Mouse (Mus musculus): ENCODE measurements around the gene Plp2. TPM values are rescaled to one million over a fixed set of nuclear protein-coding genes. Genes with fewer than 3 reads are reported as not detected.
"Not testable (repeated sequence)": the region's sequence is repeated elsewhere in the genome, so short reads cannot be mapped to it uniquely, and the experiment has no call there.

The Plp2 gene
- polyA plus RNA-seq (2015; fragmentation: Nextera tagmentation; extraction: Ambion mirVana): 186 and 191 TPM in 2 replicates

DNA sequence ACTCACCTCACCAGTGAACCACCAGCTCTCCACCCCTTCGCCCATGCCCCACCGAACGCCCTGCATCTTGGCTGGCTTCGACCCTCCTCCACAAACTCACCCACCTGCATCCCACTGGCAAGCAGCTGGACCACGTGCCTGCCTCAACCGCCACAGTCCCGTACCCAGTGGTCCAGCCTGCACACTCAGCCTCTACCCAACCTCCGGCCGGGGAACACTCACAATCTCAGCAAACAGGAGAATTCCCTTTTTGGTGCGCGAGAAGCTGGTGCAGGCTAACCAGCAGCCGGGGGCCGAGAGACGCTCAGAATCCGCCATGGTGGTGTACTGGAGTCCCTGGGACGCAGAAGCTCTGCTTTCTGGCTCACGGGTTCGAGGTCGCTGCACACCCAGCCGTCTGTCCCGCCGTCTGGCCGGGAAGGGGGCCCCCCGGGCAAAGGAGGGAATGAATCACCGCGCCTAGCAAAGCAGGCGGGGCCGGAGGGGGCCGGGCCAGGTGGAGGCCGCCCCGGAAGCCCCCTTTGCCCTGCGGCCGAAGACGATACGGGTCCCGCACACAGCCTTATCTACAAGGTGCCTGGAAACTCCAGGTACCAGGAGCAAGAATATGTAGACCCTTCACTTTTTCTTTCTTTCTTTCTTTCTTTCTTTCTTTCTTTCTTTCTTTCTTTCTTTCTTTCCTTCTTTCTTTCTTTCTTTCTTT lies at the start of gene Plp2:
TSS of gene Plp2 (minus strand) at position 470 of the 703 bp plus-strand sequence.
- Histone ChIP-seq H3K9ac (peak within 1 kb of the TSS; percentile 50), H3K4me2 (peak within 1 kb of the TSS; percentile 56), H3K27ac (peak within 1 kb of the TSS; percentile 92), H3K27me3 (no peaks in the 10 kb centered on the region), H3K36me3 (peaks cover 8% of the 10 kb centered on the region; the same call in 1 of the 2 replicates), H3K9me3 (no peaks in the 10 kb centered on the region), H3K4me1 (peaks cover 16% of the 10 kb centered on the region), H3K4me3 (peak within 1 kb of the TSS; percentile 55)
- peak; percentile 29 for ATAC-seq (ENCODE audit: borderline replicate concordance, extremely low read depth, low FRiP score, low TSS enrichment)
- WGBS: 26% methylated on average over 28 of the region's 36 CpGs

DNA sequence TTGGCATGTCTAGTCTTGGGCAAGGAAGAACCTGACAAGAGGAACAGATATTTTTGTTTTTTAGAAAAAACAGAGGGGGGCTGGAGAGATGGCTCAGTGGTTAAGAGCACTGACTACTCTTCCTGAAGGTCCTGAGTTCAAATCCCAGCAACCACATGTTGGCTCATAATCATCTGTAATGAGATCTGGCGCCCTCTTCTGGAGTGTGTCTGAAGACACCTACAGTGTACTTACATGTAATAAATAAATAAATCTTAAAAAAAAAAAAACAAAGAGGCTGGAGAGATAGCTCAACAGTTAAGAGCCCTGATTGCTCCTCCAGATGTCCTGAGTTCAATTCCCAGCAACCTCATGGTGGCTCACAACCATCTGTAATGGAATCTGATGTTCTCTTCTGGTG lies 44.9 kb upstream of the Plp2 start:
- ATAC-seq (ENCODE audit: borderline replicate concordance, extremely low read depth, low FRiP score, low TSS enrichment); H3K27me3 ChIP-seq; H3K27ac ChIP-seq; H3K9ac ChIP-seq; H3K36me3 ChIP-seq; H3K4me1 ChIP-seq; H3K9me3 ChIP-seq; H3K4me3 ChIP-seq; H3K4me2 ChIP-seq: not testable (repeated sequence)
- WGBS: 39% methylated on average over 1 of the region's 1 CpGs

DNA sequence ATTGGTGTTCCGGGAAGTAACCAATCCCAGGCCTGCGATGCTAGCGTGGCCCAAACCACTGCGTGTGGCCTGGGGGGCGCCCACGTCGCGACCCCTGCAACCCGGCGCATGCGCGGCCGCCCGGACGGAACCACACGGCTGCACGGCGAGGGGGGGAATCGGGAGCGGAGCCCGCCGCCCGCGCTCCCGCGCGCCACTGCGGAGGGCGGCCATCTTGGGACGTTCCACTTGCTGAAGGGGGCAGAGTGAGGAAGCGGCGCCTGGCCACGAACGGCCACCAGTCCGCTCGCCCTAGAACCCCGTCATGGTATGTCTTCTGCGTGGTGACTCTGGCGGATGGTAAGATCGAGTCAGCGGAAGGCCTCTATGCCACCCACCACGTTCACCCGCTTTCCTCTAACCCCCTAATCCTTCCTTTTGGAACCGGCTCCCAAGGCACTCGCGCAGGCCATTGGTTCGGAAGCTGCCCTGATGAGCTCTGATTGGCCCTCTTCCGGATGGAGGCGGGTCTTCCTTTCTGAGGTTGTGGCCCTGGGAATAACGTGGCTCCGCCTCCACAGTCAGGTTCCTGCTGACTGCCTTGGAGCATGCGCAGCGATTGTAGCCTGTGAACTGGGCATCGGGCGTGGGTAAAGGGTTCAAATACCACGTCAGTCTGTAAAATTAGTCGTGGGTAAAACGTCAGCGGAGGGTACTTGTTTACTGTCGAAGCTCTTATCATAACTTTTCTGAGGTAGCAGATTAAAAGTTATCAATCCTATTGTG lies 43.1 kb upstream of the Plp2 start, which contains the start of gene Wdr45:
TSS of gene Wdr45 (plus strand) at position 199 of the 765 bp plus-strand sequence.
- H3K4me2 ChIP-seq: peak within 1 kb of the TSS; percentile 50
- peak; percentile 97 for ATAC-seq (ENCODE audit: borderline replicate concordance, extremely low read depth, low FRiP score, low TSS enrichment)
- H3K9me3 ChIP-seq, H3K27me3 ChIP-seq, H3K4me1 ChIP-seq, H3K36me3 ChIP-seq, H3K27ac ChIP-seq: not testable (repeated sequence)
- H3K9ac ChIP-seq: 0 out of 2 replicates have a peak within 1 kb of the TSS, but pooled peaks have one; percentile 22
- H3K4me3 ChIP-seq: peak within 1 kb of the TSS; percentile 37
- 14% methylated on average over 25 of the region's 60 CpGs for WGBS

DNA sequence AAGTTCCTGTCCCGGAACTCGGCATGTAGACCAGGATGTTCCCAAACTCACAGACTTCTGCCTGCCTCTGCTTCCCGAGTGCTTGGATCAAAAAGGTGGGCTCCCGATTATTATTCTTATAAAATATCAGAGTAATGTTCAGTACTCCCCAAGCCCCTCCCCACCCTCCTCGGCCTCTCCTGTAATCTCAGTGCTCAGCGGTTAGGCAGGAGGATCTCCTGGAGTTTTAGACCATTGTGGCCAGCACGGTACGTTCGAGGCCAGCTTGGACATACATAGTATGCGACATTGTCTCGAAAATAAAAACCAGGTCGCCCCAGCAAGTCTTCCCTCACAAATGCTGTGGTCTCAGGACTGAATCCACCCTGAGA lies 42.6 kb upstream of the Plp2 start:
- not testable (repeated sequence) for H3K27ac ChIP-seq
- 6% methylated on average over 6 of the region's 12 CpGs for whole genome bisulfite sequencing
- H3K9ac ChIP-seq: 0 out of 2 replicates have a peak overlapping the region, but pooled peaks have one; percentile 22

DNA sequence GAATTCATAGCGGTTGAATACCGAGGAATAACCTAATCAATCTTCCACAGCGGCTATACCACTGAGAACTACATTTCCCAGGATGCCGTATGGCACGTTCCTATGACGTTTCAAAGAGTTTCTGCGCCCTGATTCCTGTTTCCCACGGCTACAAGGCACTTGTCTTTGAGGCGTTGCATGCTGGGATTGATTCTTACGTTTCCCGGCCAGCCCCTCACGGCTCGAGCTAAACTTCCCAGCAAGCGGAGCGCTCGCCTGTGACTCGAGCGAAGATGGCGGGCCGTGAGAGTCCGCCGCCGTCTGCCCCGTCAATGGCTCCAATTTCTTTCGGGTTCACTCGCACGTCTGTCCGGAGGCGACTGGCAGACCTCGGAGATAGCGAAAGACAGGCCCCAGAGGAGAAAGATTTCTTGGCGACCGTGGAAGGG lies 25.8 kb upstream of the Plp2 start, which contains the start of gene Gpkow:
TSS of gene Gpkow (plus strand) at position 178 of the 428 bp plus-strand sequence.
- Histone ChIP-seq H3K36me3 (peaks cover 13% of the 10 kb centered on the region), H3K4me1 (no peaks in the 10 kb centered on the region), H3K27ac (no peak within 1 kb of the TSS), H3K9me3 (no peaks in the 10 kb centered on the region), H3K4me2 (peak within 1 kb of the TSS; percentile 55), H3K9ac (peak within 1 kb of the TSS; percentile 61), H3K27me3 (no peaks in the 10 kb centered on the region), H3K4me3 (peak within 1 kb of the TSS; percentile 60)
- WGBS: 9% methylated on average over 33 of the region's 33 CpGs
- peak; percentile 95 for ATAC-seq (ENCODE audit: borderline replicate concordance, extremely low read depth, low FRiP score, low TSS enrichment)

More for the DNA sequence above, 42.6 kb upstream of the Plp2 start:
- H3K9me3 ChIP-seq; H3K27me3 ChIP-seq; ATAC-seq (ENCODE audit: borderline replicate concordance, extremely low read depth, low FRiP score, low TSS enrichment); H3K36me3 ChIP-seq; H3K4me1 ChIP-seq: not testable (repeated sequence)
- Histone ChIP-seq H3K4me2 (peak overlapping the region; percentile 50), H3K4me3 (peak overlapping the region; percentile 37)

DNA sequence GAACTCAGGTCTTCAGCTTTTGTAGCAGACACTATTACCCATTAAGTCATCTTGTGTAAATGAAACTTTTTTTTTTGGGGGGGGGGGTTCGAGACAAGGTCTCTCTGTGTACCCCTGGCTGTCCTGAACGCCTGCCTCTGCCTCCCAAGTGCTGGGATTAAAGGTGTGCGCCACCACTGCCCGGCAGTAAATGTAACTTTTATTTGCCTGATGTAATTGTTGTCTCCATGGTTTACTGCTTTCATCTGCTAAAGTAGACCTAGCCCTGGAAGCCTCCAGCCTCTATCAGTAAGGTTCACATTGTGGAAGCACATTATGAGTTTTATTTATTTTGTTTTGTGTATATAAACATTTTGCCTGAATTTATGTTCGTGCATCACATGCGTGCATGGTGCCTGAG lies 25.3 kb upstream of the Plp2 start:
- Histone ChIP-seq H3K4me1 (no peaks in the 10 kb centered on the region), H3K27me3 (no peaks in the 10 kb centered on the region), H3K9ac (no peak overlapping the region), H3K4me2 (peak overlapping the region; percentile 39; the same call in 1 of the 2 replicates), H3K9me3 (no peaks in the 10 kb centered on the region), H3K36me3 (peaks cover 8% of the 10 kb centered on the region; the same call in 1 of the 2 replicates), H3K4me3 (peak overlapping the region; percentile 60; the same call in 1 of the 2 replicates), H3K27ac (no peak overlapping the region)
- WGBS: 42% methylated on average over 6 of the region's 6 CpGs
- no peak for ATAC-seq (ENCODE audit: borderline replicate concordance, extremely low read depth, low FRiP score, low TSS enrichment)

DNA sequence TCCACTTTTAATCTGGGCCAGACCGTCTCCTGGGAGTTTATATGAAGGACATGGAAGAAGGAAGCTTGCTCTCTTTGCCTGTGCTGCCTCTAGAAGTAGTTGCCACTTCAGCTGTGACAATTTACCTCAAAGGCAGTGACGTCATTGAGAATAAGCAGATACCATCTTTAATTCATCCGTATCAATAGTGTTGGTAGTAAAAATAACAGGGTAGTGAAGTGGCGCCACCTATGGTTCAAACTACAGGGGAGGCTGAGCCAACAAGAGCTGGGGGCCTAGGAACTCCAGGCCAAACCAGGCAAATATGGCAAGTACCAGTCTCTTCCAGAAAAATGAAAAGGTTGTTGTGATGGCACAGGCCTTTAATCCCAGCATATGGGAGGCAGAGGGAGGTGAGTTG lies 21.7 kb upstream of the Plp2 start:
- Histone ChIP-seq H3K27ac (no peak overlapping the region), H3K36me3 (no peaks in the 10 kb centered on the region), H3K27me3 (no peaks in the 10 kb centered on the region), H3K9me3 (no peaks in the 10 kb centered on the region), H3K4me1 (no peaks in the 10 kb centered on the region), H3K4me3 (no peak overlapping the region), H3K9ac (no peak overlapping the region), H3K4me2 (no peak overlapping the region)
- ATAC-seq (ENCODE audit: borderline replicate concordance, extremely low read depth, low FRiP score, low TSS enrichment): no peak
- 35% methylated on average over 4 of the region's 4 CpGs for WGBS

DNA sequence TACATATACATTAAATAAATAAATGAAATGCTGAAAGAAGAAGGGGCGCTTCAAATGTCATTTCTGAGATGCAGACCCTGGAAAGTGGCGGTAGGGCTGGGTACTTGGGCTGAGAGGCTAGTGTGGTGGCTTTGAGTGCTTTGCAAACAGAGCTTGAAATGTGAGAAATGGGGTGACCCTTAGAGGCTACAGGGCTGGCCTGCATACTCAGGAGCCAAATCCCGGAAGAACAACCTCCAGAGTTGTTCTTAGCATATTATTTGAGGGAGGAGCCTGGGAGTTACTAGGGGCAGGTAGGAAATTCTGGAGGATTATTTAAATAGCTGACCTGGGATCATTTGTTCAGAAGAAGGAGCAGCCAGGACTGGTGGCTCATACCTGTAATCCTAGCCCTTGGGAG lies 19.3 kb upstream of the Plp2 start:
- peak; percentile 65; the same call in 1 of the 2 replicates for ATAC-seq (ENCODE audit: borderline replicate concordance, extremely low read depth, low FRiP score, low TSS enrichment)

DNA sequence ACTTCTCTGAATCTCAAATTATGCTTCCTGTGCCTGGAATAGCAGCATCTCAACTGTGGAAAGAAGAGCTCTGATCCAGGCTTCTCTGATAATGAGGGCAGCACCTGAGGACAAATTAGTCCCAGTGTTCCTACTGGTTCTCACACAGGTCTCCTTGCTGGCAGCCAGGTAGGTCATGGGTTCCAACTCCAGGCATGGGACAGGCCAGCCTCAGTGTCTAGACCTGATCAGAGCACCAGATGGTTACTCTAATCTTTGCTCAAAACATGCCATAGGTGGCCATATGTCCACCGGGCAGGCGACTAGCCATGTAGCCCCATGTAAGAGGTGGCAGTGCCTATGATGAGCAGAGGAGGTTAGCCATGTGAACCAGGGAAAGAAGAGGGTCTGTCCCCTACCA lies 17.1 kb upstream of the Plp2 start:
- 87% methylated on average over 2 of the region's 2 CpGs for WGBS
- no peak overlapping the region for H3K9ac ChIP-seq
- no peaks in the 10 kb centered on the region for H3K9me3 ChIP-seq
- no peaks in the 10 kb centered on the region for H3K4me1 ChIP-seq
- H3K27me3 ChIP-seq: no peaks in the 10 kb centered on the region
- no peak overlapping the region for H3K4me2 ChIP-seq
- no peak for ATAC-seq (ENCODE audit: borderline replicate concordance, extremely low read depth, low FRiP score, low TSS enrichment)
- no peaks in the 10 kb centered on the region for H3K36me3 ChIP-seq
- H3K27ac ChIP-seq: no peak overlapping the region
- no peak overlapping the region for H3K4me3 ChIP-seq

More for the DNA sequence above, 19.3 kb upstream of the Plp2 start:
- H3K27me3 ChIP-seq: no peaks in the 10 kb centered on the region
- H3K4me2 ChIP-seq: no peak overlapping the region
- no peaks in the 10 kb centered on the region for H3K4me1 ChIP-seq
- H3K9me3 ChIP-seq: no peaks in the 10 kb centered on the region
- no peak overlapping the region for H3K4me3 ChIP-seq
- WGBS: 38% methylated on average over 3 of the region's 3 CpGs
- H3K36me3 ChIP-seq: no peaks in the 10 kb centered on the region
- no peak overlapping the region for H3K9ac ChIP-seq
- peak overlapping the region; percentile 57 for H3K27ac ChIP-seq

DNA sequence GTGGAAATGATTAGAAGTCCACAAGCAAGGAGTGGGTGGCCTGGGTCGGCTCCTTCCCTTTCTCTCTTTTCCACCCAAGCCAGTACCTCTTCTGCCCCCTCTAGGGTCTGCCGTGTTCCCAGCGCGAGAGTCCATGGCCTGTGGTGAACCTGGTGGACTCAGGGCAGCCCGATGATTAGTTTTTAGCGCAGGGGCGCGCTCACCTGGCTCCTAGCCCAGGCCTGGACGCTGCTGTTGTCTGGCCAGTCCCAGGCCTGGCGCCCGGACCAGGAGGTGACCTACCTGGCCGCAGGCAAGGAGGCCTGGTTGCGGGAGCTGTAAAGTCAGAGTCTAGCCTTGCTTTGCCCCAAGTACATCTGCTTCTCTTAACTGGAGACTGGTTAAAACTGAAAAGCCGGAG lies 9.7 kb upstream of the Plp2 start, which contains the start of gene Magix:
TSS of gene Magix (minus strand) at position 388 of the 400 bp plus-strand sequence.
- no peak within 1 kb of the TSS for H3K27ac ChIP-seq
- no peaks in the 10 kb centered on the region for H3K36me3 ChIP-seq
- peak within 1 kb of the TSS; percentile 54 for H3K4me2 ChIP-seq
- 61% methylated on average over 14 of the region's 14 CpGs for WGBS
- H3K9me3 ChIP-seq: no peaks in the 10 kb centered on the region
- H3K4me3 ChIP-seq: peak within 1 kb of the TSS; percentile 30
- no peaks in the 10 kb centered on the region for H3K27me3 ChIP-seq
- H3K4me1 ChIP-seq: no peaks in the 10 kb centered on the region
- ATAC-seq (ENCODE audit: borderline replicate concordance, extremely low read depth, low FRiP score, low TSS enrichment): no peak
- H3K9ac ChIP-seq: no peak within 1 kb of the TSS

DNA sequence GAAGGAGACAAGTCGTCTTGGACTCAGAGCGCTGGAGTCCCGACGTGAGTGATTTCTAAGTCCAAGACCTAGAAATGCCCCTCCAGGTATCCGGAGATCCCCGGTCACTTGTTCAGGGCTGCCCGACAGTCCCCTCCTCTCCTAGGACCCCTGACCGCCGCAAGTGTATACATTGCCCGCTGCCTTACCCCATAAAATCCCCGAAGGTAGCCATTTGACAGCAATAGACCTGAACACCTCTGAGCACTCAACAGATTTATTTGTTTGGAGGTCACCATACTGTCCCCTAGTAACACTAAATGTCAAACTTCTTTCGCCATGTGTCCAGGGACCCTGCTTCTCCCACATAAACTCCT lies 8.8 kb upstream of the Plp2 start:
- H3K27me3 ChIP-seq: no peaks in the 10 kb centered on the region
- WGBS: 21% methylated on average over 12 of the region's 12 CpGs
- no peaks in the 10 kb centered on the region for H3K9me3 ChIP-seq
- ATAC-seq (ENCODE audit: borderline replicate concordance, extremely low read depth, low FRiP score, low TSS enrichment): peak; percentile 37; the same call in 1 of the 2 replicates
- peak overlapping the region; percentile 30 for H3K4me3 ChIP-seq
- H3K27ac ChIP-seq: no peak overlapping the region
- H3K4me1 ChIP-seq: no peaks in the 10 kb centered on the region
- no peaks in the 10 kb centered on the region for H3K36me3 ChIP-seq
- no peak overlapping the region for H3K9ac ChIP-seq
- peak overlapping the region; percentile 54 for H3K4me2 ChIP-seq
